Mouse (Mus musculus) right cerebral cortex, adult 2 months (tissue): ENCODE results near the gene Kcmf1.

Experiments
- DNase-seq, 2 experiments: peaks; one replicate each; pipeline ENCODE4 v3.0.0; 2021 to 2022; ENCODE audit warnings: low spot score in 2 of 2

The Kcmf1 gene

DNA sequence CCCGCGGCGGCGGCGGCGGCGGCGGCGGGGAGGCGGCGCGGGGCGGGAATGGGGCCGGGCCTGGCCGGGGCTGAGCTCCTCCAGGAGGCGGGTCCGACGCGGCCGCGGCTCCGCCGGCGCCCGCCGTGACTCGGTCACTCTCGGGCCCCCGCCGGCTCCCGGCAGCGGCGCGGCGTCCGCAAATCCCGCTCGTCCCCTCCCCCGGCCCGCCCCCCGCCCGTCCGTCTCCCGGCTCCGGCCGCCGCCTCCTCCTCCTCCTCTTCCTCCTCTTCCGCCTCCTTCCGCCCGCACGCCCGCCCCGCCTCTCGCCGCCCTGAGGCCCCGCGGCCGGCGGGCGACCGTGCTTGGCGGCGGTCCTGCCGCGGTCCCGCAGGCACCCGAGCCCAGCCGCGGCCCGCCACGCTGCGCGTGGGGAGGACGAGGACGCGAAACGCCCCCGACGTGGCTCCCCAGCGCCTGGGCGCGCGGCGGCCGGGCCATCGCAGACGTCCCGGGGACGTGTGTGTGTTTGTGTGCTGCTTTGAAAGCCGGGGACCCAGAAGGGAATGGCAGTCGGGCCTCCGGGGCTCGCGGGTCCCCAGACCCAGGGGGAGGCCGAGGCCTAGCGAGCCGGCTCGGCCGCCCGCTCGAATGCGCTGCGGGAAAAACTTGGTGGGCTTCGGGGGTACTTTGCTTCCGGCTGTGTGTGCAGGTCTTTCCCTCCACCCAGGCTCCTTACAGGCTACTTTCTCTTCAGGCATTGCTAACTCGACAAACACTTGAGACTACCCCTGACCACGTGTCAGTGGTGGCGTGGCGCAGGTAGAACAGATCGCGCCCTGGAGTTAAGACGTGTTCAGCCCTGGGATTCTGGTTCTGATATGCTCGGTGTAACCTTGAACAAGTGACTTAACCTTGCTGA is at the start of gene Kcmf1:
Gene Kcmf1, minus strand, starts transcription at position 199 of the 901 bp plus-strand sequence.
- peak; percentile 50 to 58 for DNase-seq

DNA sequence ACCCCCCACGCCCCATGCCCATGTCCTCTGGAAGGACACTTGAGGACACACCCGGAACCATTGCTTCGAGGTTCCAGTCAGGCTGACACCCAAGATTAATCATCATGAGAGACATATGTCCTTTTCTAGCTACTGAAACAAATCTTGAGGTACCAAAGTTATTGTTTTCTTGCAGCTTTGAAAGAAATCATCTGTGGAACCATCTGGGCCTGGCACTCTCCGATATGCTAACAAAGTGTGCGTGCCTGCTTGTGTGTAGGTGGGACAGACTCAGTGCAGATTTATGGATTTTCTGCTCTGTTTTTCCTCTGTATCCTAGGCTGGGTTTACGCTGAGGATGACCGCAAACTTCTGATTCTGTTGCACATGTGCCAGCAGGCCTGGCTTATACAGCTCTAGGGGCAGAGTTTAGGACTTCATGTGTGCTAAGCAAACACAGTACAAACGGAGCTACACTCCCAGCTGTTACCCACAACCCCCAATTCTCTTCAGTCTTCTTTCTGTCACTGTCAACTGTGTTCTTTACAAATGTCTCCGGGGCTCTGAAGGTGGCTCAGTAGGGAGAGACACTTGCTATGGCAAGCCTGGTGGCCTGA is 49.5 kb upstream of the Kcmf1 start:
- DNase-seq: peak; percentile 75 to 78

DNA sequence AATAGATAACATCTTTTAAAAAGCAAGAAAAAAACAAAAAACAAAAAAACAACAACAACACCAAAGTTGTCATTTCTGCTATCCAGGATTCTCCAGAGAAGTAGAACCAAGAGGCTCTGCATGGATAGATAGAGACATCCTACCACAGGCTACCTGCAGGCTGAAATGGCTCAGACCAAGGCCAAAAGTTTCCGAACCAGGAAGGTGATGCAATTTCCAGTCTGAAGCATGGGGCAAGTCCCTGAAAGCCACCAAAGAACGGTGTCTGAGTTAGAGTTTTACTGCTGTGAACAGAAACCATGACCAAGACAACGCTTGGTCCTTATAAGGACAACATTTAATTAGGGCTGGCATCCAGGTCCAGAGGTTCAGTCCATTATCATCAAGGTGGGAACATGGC is 48.6 kb upstream of the Kcmf1 start:
- DNase-seq: no peak

DNA sequence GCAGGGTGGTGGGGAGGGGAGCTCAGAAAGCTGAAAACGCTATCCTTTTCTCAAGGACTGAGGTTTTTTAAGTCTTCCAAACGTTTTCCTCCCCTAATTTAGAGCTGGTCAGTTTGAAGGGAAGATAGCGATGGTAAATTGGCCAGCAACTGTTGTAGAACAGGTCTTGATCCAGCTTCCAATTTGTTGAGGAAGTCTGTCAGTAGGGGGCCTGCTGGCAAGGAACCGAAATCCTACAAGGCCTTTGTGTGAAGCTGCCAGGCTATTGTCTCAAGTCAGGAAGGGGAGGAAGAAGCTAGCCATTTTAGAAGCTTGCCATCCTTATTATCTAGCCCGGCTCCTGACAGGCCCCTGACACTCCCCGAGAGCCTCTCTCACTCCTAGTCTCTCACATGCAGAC is 48.2 kb upstream of the Kcmf1 start:
- no peak for DNase-seq

DNA sequence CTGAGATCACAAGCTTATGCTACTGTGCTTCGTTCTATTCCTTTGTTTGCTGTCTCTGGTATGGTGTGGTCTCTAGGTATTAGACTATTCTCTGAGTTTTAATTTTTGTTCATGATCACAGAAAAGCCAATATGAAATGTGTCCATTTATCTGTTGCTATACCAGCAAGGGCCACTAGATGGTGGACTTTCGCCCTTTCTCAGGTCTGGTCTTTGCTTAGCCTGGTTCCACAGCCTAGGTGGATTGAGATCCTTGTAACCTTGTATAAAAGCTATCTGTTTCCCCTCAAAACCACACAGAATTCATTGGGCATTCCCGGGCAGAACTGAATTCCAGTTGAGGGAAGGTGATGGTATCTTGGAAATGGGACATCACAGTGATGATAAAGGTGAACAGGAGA is 40.7 kb upstream of the Kcmf1 start:
- peak; percentile 84 to 88 for DNase-seq

GRCm38 (mm10) chr6:72937859-72938258 is 38.1 kb upstream of the Kcmf1 start:
- no peak for DNase-seq

DNA sequence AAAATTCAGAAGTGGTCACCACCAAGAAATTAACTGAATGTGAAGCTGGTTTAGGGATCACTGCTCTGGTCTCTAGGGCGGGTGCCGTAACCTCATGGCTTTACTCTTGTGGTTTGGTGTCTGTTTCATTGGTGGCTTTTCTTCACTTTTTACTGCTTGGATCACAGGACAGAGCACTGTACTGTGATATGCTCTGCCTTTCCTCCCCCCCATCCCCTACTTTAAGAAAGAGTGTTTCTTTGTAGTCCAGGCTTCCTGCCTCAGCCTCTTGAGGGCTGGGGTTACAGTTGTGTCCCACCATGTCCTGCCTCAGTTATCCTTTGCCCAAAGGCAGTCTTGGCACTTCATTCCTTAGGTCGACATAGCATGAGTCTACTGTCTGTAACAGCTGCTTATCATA is 37.7 kb upstream of the Kcmf1 start:
- DNase-seq: no peak

GRCm38 (mm10) chr6:72932955-72933354 is 33.2 kb upstream of the Kcmf1 start:
- no peak for DNase-seq

DNA sequence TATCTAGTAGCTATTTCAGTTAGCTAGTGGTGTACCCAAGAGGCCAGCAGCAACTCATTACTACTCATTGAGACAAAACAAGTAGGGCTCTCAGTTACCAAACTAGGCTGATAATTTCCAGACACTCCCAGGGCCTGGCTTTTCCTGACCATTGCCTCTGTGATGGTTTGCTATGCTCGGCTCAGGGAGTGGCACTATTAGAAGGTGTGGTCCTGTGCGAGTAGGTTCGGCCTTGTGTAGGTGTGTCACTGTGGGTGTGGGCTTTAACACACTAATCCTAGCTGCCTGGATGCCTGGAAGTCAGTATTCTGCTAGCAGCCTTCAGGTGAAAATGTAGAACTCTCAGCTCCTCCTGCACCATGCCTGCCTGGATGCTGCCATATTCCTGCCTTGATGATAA is 31.8 kb upstream of the Kcmf1 start:
- DNase-seq: no peak

DNA sequence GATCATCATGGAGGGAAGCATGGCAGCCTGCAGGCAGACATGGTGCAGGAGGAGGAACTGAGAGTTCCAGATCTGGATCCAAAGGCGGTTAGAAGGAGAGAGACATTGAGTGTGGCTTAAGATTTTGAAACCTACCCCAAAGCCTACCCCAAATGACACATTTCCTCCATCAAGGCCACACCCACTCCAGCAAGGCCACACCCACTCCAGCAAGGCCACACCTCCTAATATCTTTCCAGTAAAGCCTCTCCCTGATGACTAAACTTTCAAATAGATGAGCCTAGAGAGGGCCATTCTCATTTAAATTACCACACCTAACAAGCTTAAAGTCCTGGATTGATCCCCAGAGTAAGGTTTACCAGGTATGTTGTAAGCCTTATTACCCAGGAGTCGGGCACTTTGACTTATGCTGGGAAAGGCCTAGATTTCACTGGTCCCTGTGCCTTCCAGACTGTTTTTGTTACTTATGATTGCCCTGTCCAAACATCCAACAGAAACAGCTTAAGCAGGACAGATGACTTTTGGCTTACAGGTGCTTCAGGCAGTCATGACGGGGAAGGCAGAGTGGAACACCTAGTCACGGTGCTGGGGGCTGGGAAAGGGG is 30.1 kb upstream of the Kcmf1 start:
- no peak for DNase-seq

DNA sequence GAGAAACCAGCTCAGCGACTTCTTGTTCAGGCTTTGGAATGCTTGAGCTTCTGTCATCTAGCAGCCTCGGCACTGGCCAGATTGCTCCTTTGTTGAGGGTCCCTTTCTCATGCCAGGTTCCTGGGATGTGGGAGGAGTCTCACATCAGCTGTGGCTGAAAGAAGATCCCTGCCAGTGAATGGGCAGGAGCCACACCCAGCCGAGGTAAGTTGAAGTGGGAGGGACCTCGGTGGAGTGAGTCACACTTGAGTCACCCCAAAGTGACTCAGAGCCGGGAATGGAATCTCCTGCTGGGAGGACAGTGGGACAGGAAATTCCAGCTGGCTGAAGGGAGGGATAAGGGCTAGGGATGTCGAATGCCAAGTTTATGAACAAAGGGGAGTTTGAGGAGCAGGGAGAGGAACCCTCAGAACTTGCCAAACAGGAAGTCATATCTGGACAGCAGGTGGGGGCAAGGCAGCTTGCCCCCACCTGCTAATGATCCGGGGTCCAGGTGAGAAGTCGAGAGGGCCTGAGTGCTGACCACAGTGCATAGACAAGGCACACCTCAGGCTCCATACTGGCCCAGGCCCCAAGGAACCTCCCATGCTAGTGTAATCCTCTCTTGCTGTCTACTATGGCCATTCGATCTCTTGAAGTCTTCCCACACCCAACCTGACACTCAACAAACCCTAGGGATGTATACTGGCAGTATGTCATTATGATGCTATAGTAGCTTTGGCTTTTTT is 27.1 kb upstream of the Kcmf1 start:
- peak; percentile 25 to 33 for DNase-seq

- no peak for DNase-seq
Measured at GRCm38 (mm10) chr6:72926031-72926430, 26.3 kb upstream of the Kcmf1 start.

GRCm38 (mm10) chr6:72923381-72923780 is 23.6 kb upstream of the Kcmf1 start:
- DNase-seq: no peak

DNA sequence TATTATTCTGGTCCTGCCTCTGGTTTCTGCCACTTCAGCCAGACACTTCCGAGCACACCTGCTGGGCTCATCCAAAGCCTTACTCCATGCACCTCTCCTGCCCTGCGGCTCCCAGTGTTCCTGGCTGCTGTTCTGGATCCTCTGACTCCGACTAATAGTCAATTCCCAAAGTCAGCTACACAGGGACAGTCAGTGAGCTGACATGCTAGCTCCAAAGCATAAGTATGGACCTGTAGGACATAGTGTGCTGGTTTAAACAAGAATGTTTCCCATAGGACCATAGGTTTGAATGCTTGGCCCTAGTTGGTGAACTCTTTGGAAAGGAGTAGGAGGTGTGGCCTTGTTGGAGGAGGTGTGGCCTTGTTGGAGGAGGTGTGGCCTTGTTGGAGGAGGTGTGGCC is 21.3 kb upstream of the Kcmf1 start:
- no peak for DNase-seq

- no peak for DNase-seq
Measured at GRCm38 (mm10) chr6:72918510-72919033, 18.8 kb upstream of the Kcmf1 start.

GRCm38 (mm10) chr6:72916330-72916729 is 16.6 kb upstream of the Kcmf1 start:
- DNase-seq: no peak

DNA sequence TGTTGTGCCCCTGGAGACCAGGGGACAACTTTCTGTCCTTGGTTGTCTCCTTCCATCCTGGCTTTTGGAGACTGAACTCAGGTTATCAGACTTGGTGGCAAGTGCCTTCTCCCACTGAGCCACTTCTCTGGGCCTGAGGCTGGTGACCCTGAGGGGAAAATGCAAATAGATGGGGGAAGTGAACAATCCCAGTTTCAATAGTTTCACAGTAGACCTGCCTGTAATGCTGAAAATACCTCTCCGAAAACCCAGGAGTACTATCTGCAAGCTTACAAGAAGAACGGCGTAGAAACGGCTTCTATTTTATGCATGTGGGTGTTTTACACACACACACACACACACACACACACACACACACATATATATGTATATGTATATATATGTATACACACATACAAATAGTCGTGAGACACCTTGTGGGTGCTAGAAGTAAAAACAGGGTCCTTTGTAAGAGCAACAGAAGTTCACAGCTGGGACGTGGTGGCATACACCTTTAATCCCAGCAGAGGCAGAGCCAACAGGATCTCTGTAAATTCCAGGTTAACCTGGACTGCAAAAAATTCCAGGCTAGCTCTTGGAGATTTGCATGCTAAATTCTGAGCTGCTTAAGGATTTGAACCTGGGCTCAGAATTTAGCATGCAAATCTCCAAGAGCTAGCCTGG is 14.4 kb upstream of the Kcmf1 start:
- no peak for DNase-seq

- no peak for DNase-seq
Measured at GRCm38 (mm10) chr6:72911261-72911660, 11.5 kb upstream of the Kcmf1 start.

DNA sequence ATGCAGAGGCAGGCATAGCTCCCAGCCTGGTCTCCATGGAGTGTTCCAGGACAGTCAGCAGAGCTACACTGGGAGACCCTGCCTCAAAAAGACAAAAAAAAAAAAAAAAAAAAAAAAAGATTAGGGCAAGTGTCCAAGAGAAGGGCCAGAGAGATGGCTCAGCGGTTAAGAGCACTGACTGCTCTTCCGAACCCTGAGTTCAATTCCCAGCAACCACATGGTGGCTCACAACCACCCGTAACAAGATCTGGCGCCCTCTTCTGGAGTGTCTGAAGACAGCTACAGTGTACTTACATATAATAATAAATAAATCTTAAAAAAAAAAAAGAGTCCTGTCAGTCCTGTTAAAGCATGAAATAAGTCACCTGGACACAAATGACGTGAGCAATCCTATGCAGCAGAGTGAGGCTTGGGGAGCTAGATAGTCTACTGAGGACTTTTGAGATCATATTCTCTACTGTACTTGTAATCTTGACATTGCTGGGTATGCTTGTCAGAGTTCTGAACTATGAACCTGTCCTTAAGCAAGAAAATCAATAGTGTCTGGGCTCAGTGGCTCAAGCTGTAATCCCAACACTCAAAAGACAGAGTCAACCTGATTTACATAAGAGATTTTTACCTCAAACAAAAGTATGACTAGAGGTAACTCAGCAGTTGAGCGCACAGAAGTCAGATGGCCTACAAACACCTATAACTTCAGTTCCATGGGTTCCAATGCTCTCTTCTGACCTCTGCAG is 2.6 kb upstream of the Kcmf1 start:
- DNase-seq: no peak

- no peak for DNase-seq
Measured at GRCm38 (mm10) chr6:72900952-72901351, 1.2 kb upstream of the Kcmf1 start.
